Mouse (Mus musculus): ENCODE measurements at regions not wholly inside any gene's neighbourhood (a gene's known extent, or its start where the extent isn't known, plus 50 kb on each side); places are given as distances from the start of the nearest gene placed in this dataset.

- Histone ChIP-seq H3K27me3 (no peaks in the 10 kb centered on the region), H3K4me3 (no peak overlapping the region), H3K36me3 (no peaks in the 10 kb centered on the region), H3K4me1 (peaks cover 9% of the 10 kb centered on the region), H3K4me2 (replicated peaks) (no peak overlapping the region), H3K27ac (no peak overlapping the region), H3K9me3 (no peaks in the 10 kb centered on the region), H3K9ac (no peak overlapping the region)
- 86% methylated on average over 10 of the region's 10 CpGs for WGBS
- no peak for ATAC-seq (ENCODE audit: low FRiP score, low read depth)
Observed at GRCm38 (mm10) chr2:170228318-170228994, 80.6 kb upstream of the Zfp217 start.

DNA sequence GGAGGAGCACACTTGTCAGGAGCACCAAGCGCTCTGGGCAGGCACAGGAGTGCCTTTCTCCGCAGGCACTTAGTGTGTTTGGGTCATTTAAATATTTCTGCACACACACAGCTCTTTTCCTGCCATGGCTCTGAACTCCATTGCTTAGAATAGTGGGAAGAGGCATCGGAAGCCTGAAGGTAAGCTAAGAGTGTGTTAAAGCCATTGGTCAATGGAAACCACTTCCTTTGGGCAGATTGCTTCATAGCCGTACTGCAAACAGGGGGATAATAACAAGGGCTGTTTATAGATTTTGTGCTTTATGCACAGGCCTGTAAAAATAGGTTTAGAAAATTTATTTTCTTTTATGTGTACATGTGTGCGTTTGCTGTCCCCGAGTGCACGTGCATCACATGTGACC, 76.0 kb upstream of the Zfp217 start:
- Histone ChIP-seq H3K9me3 (no peaks in the 10 kb centered on the region), H3K4me2 (replicated peaks) (no peak overlapping the region), H3K4me1 (peaks cover 46% of the 10 kb centered on the region), H3K9ac (no peak overlapping the region), H3K36me3 (no peaks in the 10 kb centered on the region), H3K4me3 (no peak overlapping the region), H3K27ac (no peak overlapping the region), H3K27me3 (0 out of 2 replicates have a peak, but pooled peaks cover 8% of the 10 kb centered on the region)
- WGBS: 72% methylated on average over 7 of the region's 7 CpGs
- no peak for ATAC-seq (ENCODE audit: low FRiP score, low read depth)

DNA sequence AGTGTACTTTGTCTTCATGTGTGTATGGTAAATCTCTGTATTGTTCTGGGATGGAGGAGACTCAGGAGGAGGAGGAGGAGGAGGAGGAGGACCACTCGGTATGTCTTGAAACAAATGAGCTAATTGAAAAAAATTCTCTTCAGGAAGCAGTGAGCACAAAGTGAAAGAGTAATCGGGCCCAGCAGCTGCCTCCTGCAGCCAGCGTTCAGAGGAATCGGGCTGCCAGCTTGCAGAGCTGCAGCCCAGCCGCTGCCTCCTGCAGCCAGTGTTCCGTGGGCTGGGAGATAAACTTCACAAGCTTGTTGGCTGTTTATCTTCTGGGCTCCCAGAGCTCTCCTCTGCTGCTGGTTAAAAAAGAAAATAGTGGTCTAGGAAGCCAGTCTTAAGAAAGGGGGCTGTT, 74.9 kb upstream of the Zfp217 start:
- 5% methylated on average over 6 of the region's 6 CpGs for WGBS
- Histone ChIP-seq H3K36me3 (no peaks in the 10 kb centered on the region), H3K27me3 (0 out of 2 replicates have a peak, but pooled peaks cover 8% of the 10 kb centered on the region), H3K4me1 (peaks cover 54% of the 10 kb centered on the region), H3K4me2 (replicated peaks) (peak overlapping the region; percentile 44), H3K4me3 (peak overlapping the region; percentile 7; the same call in 1 of the 2 replicates), H3K9ac (0 out of 2 replicates have a peak overlapping the region, but pooled peaks have one; percentile 35), H3K9me3 (no peaks in the 10 kb centered on the region), H3K27ac (peak overlapping the region; percentile 22; the same call in 1 of the 2 replicates)
- no peak for ATAC-seq (ENCODE audit: low FRiP score, low read depth)

DNA sequence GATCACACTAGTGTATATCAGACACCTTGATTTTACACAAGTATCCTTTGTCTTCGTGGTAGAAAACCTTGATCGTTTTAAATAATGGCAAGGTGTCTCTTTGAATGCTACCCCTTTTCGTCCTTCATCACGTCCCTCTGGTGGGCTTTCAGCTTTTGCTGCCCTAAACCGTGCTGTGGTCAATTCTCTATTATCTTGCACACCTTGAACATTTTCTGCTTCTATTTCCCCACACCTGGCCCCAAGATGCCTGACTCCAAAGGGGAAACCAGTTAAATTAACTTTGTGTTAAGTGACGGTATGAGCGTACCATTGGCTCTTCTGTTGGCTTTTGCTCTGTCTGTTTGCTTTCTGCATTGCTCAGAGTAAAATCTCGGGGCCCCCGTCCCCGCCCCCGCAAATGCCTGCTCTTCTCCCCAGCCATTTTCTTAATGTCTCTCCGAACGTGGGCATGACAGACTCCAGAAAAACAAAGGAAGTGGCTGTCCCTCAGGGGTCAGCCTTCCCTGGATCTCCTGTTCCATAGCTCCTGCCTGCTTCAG, 74.2 kb upstream of the Zfp217 start:
- peak overlapping the region; percentile 13; the same call in 1 of the 2 replicates for H3K9ac ChIP-seq
- no peak overlapping the region for H3K4me3 ChIP-seq
- H3K27ac ChIP-seq: no peak overlapping the region
- H3K4me2 ChIP-seq (replicated peaks): peak overlapping the region; percentile 44
- H3K9me3 ChIP-seq: no peaks in the 10 kb centered on the region
- peaks cover 54% of the 10 kb centered on the region for H3K4me1 ChIP-seq
- H3K36me3 ChIP-seq: no peaks in the 10 kb centered on the region
- WGBS: 15% methylated on average over 13 of the region's 13 CpGs
- no peak for ATAC-seq (ENCODE audit: low FRiP score, low read depth)
- H3K27me3 ChIP-seq: 0 out of 2 replicates have a peak, but pooled peaks cover 8% of the 10 kb centered on the region

DNA sequence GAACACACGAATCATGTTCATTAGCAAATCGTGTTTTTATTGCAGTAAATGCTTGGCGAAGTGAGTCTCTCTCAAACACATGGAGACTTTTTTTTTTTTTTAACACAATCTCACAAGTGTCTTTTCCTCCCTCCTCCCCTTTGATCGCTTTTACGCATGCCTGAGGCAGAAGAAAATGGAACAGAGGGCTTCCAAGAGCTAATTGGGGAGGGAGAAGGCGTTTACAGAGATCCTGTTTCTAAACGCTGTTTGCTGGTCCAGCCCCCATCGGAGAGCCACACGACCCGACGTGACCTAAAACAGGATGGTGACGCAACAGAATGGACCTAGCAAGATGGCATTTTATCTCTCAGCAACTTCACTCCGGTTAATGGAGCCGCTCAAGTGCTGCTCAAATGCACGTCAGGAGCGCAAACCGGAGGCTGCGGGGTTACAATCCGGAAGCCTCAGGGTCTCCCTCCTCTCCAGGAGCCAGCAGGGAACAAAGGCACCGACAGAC, 73.0 kb upstream of the Zfp217 start:
- WGBS: 1% methylated on average over 20 of the region's 20 CpGs
- Histone ChIP-seq H3K4me3 (peak overlapping the region; percentile 41), H3K4me2 (replicated peaks) (peak overlapping the region; percentile 72), H3K27ac (peak overlapping the region; percentile 45; the same call in 1 of the 2 replicates), H3K4me1 (peaks cover 54% of the 10 kb centered on the region), H3K9ac (peak overlapping the region; percentile 53), H3K36me3 (no peaks in the 10 kb centered on the region), H3K9me3 (no peaks in the 10 kb centered on the region), H3K27me3 (0 out of 2 replicates have a peak, but pooled peaks cover 8% of the 10 kb centered on the region)
- ATAC-seq (ENCODE audit: low FRiP score, low read depth): no peak

- Histone ChIP-seq H3K27ac (peak overlapping the region; percentile 45; the same call in 1 of the 2 replicates), H3K9ac (peak overlapping the region; percentile 53; the same call in 1 of the 2 replicates), H3K4me3 (peak overlapping the region; percentile 41), H3K27me3 (0 out of 2 replicates have a peak, but pooled peaks cover 8% of the 10 kb centered on the region), H3K4me2 (replicated peaks) (peak overlapping the region; percentile 72), H3K36me3 (no peaks in the 10 kb centered on the region), H3K4me1 (peaks cover 54% of the 10 kb centered on the region), H3K9me3 (no peaks in the 10 kb centered on the region)
- no peak for ATAC-seq (ENCODE audit: low FRiP score, low read depth)
- WGBS: under 1% methylated on average over 11 of the region's 11 CpGs
Observed at GRCm38 (mm10) chr2:170220443-170220842, 72.5 kb upstream of the Zfp217 start.

- 2% methylated on average over 20 of the region's 20 CpGs for WGBS
Observed at GRCm38 (mm10) chr2:170219611-170220401, 71.9 kb upstream of the Zfp217 start.

DNA sequence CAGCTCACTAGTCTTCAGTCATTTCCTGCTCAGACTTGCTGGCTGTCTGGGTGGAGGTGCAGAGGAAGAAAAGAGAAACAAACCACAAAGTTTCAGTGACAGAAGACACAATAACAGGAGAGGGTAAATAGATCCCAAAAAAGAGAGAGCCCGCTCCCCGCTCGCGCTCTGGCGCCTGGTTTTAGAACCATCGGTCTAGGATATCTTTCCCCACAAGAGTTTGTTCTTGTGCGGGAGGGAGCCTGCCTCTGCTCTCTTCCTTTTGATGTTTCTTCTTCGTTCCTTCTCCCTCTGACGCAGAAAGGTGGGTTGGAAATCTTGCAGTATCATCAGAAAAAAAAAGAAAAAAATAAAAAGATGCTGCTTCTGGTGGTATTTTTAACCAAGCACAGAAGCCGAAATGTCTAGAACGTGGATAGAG, 71.3 kb upstream of the Zfp217 start:
- 0 out of 2 replicates have a peak, but pooled peaks cover 7% of the 10 kb centered on the region for H3K9me3 ChIP-seq
- H3K4me2 ChIP-seq (replicated peaks): peak overlapping the region; percentile 72
- 2% methylated on average over 11 of the region's 11 CpGs for WGBS
- 0 out of 2 replicates have a peak, but pooled peaks cover 8% of the 10 kb centered on the region for H3K27me3 ChIP-seq
- peaks cover 54% of the 10 kb centered on the region for H3K4me1 ChIP-seq
- ATAC-seq (ENCODE audit: low FRiP score, low read depth): no peak
- no peaks in the 10 kb centered on the region for H3K36me3 ChIP-seq
- H3K27ac ChIP-seq: peak overlapping the region; percentile 48; the same call in 1 of the 2 replicates
- H3K9ac ChIP-seq: peak overlapping the region; percentile 25
- H3K4me3 ChIP-seq: peak overlapping the region; percentile 42

More at GRCm38 (mm10) chr2:170219611-170220401, 71.9 kb upstream of the Zfp217 start:
- H3K4me1 ChIP-seq: peaks cover 54% of the 10 kb centered on the region
- H3K9me3 ChIP-seq: 0 out of 2 replicates have a peak, but pooled peaks cover 5% of the 10 kb centered on the region
- peak overlapping the region; percentile 42 for H3K4me3 ChIP-seq
- ATAC-seq (ENCODE audit: low FRiP score, low read depth): no peak
- peak overlapping the region; percentile 48; the same call in 1 of the 2 replicates for H3K27ac ChIP-seq
- no peaks in the 10 kb centered on the region for H3K36me3 ChIP-seq
- H3K4me2 ChIP-seq (replicated peaks): peak overlapping the region; percentile 72
- H3K9ac ChIP-seq: peak overlapping the region; percentile 25; the same call in 1 of the 2 replicates
- H3K27me3 ChIP-seq: 0 out of 2 replicates have a peak, but pooled peaks cover 8% of the 10 kb centered on the region

DNA sequence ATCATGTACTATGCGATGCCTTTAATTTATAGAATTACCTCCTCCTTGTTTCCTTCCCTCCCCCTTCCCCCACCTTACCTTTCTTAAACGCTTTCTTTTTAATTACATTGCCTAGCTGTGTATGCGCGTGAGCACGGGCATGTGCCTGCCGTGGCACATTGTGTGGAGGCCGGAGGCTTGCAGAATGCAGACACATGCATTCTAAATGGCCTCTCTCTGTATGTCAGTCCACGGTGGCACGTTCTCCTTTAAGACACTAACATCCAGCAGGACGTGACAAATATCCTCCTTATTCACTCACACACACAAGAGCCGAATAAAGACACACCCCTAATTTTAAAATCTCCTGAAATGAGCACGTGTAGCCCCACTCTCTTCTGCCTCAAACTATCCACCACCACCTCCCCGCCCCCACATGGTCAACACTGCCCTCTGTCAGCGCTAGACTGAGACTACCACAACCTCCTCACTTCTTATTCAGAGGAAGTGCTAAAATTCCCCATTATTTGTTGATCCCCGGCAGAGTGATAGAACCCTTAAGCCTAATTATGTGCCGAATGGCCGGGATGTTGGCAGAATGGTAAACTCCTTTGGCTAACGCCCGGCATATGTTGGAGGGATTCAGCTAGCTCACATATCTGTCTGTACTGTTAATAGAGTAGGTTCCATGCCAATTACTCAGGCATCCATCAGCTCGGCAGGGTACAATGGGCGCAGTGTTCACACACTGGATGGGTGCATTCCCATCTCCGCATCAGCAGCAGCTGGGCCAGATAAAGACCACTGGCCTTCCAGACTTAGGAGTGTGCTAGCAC, 70.5 kb upstream of the Zfp217 start:
- H3K9ac ChIP-seq: no peak overlapping the region
- 9% methylated on average over 22 of the region's 22 CpGs for WGBS
- H3K4me1 ChIP-seq: peaks cover 49% of the 10 kb centered on the region
- peak overlapping the region; percentile 72 for H3K4me2 ChIP-seq (replicated peaks)
- H3K36me3 ChIP-seq: no peaks in the 10 kb centered on the region
- peak; percentile 48; the same call in 1 of the 2 replicates for ATAC-seq (ENCODE audit: low FRiP score, low read depth)
- peak overlapping the region; percentile 42 for H3K4me3 ChIP-seq
- H3K27me3 ChIP-seq: 0 out of 2 replicates have a peak, but pooled peaks cover 8% of the 10 kb centered on the region
- 0 out of 2 replicates have a peak, but pooled peaks cover 7% of the 10 kb centered on the region for H3K9me3 ChIP-seq
- H3K27ac ChIP-seq: no peak overlapping the region

GRCm38 (mm10) chr2:170216311-170216710, 68.4 kb upstream of the Zfp217 start:
- Histone ChIP-seq H3K4me2 (replicated peaks) (no peak overlapping the region), H3K36me3 (no peaks in the 10 kb centered on the region), H3K9ac (no peak overlapping the region), H3K4me1 (peaks cover 30% of the 10 kb centered on the region), H3K27ac (no peak overlapping the region), H3K27me3 (0 out of 2 replicates have a peak, but pooled peaks cover 5% of the 10 kb centered on the region), H3K9me3 (0 out of 2 replicates have a peak, but pooled peaks cover 7% of the 10 kb centered on the region), H3K4me3 (no peak overlapping the region)
- 89% methylated on average over 7 of the region's 7 CpGs for WGBS
- no peak for ATAC-seq (ENCODE audit: low FRiP score, low read depth)

DNA sequence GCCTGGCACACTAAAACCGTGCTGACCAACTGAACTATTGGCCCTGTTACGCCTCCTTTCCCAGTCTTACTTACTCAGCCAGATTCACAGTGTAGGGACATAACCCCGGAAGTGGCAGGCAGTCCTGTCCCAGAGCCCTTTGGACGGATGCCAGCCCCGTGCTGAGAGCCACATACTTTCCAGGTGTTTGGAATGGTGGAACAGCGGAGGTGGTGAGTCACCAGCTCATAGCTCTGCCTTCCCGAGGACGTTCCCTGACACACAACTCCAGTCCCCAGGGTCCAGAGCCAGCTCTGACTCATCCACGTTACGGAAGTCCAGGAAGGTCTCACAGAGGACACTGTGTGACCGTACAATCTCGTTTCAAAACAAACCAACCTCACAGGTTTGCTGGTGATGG, 61.2 kb upstream of the Zfp217 start:
- no peaks in the 10 kb centered on the region; the same call in 1 of the 2 replicates for H3K27me3 ChIP-seq
- ATAC-seq (ENCODE audit: low FRiP score, low read depth): no peak
- no peak overlapping the region for H3K9ac ChIP-seq
- H3K27ac ChIP-seq: no peak overlapping the region
- H3K4me3 ChIP-seq: no peak overlapping the region
- no peak overlapping the region for H3K4me2 ChIP-seq (replicated peaks)
- H3K36me3 ChIP-seq: no peaks in the 10 kb centered on the region
- H3K9me3 ChIP-seq: peaks cover 5% of the 10 kb centered on the region; the same call in 1 of the 2 replicates
- peaks cover 25% of the 10 kb centered on the region for H3K4me1 ChIP-seq
- WGBS: 63% methylated on average over 12 of the region's 12 CpGs

Data from limb, embryonic 13.5 days (tissue).